Mouse (Mus musculus): ENCODE results near the gene Traf5. TPM values are rescaled to one million over a fixed set of nuclear protein-coding genes. Genes with fewer than 3 reads are reported as not detected.

Traf5 gene
- polyA plus RNA-seq, 1 experiment from 2014 or later, result 1.8 TPM

DNA sequence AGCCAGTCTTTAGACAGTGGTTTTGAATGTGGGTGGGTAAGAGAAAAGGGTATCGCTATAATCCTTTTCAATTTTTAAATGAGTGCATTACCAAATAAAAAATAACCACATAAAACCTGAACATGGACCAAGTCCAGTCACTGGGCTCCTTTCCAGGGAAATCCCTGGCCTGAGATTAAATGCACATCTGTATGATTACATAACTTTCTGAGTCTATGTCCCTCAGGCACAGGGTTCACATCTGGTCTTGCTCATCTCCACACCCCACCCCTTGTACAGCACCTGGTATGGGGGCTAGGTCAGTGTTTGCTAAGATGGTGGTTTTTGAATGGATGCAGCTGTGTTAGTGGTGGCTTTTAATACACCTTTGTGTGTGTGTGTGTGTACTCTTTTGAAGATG, 19.9 kb downstream of the Traf5 start:
- 89% methylated on average over 1 of the region's 1 CpGs for WGBS
- Histone ChIP-seq H3K4me2 (no peak overlapping the region), H3K9me3 (no peaks in the 10 kb centered on the region), H3K36me3 (replicated peaks) (no peaks in the 10 kb centered on the region), H3K27me3 (replicated peaks) (no peaks in the 10 kb centered on the region), H3K4me1 (no peaks in the 10 kb centered on the region), H3K27ac (no peak overlapping the region), H3K9ac (no peak overlapping the region), H3K4me3 (no peak overlapping the region)
- no peak for ATAC-seq (replicated peaks)

DNA sequence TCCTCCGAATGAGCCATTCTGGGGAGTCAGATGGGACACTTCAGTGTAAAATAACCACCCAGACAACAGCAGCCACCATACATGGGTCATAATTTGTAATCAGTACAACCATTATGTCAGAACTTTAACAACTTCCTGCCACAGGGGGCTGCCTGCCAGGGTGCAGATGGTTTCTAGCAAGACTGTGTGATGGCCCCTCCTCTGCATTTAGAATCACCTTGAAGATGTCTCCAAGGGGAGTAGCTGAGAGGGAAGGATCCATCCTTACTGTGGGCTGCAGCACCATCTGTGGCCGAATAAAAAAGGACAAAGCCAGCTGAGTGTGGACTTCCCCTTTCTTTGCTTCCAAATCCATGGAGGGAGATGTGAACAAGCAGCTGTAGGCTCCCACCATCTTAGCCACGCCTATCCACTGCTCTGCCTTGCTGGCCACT, 21.7 kb downstream of the Traf5 start:
- no peak for ATAC-seq (replicated peaks)
- Histone ChIP-seq H3K9ac (no peak overlapping the region), H3K36me3 (replicated peaks) (no peaks in the 10 kb centered on the region), H3K4me3 (no peak overlapping the region), H3K4me2 (no peak overlapping the region), H3K27ac (no peak overlapping the region), H3K9me3 (no peaks in the 10 kb centered on the region), H3K4me1 (no peaks in the 10 kb centered on the region), H3K27me3 (replicated peaks) (no peaks in the 10 kb centered on the region)
- WGBS, result 62% methylated on average over 3 of the region's 3 CpGs

DNA sequence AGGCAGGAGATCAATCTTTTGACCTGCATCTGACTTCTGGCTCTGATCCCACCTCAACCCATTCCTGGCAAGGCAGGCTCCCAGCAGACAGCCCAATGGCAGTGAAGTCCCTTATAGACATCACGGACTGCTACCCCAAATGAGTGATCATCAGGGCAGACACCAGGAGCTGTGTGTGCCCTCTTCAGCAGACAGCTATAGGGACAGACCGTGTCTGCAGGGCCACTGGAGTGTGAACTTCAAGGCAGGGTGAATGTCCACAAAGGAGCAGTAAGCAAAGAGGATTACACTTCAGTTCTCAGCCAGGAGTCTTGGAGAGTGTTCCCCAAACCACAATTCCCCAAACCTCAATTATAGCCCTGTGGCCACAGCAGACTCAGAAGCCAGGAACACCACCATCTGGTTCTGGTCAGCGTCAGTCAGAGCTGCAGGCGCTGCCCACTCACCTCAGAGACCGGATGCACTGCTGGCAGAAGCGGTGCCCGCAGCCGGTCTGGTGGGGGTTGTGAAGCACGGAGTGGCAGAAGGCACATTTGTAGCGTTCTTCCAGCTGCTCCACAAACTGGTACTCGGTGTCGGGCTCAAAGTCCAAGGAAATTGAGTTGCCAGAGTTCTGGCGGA, 22.3 kb downstream of the Traf5 start:
- Histone ChIP-seq H3K9ac (no peak overlapping the region), H3K27me3 (replicated peaks) (no peaks in the 10 kb centered on the region), H3K9me3 (no peaks in the 10 kb centered on the region), H3K4me3 (no peak overlapping the region), H3K4me1 (no peaks in the 10 kb centered on the region), H3K27ac (no peak overlapping the region), H3K4me2 (no peak overlapping the region), H3K36me3 (replicated peaks) (no peaks in the 10 kb centered on the region)
- 55% methylated on average over 13 of the region's 13 CpGs for WGBS
- ATAC-seq (replicated peaks), result no peak

GRCm38 (mm10) chr1:192068188-192068587, 24.2 kb downstream of the Traf5 start:
- no peak overlapping the region for H3K4me3 ChIP-seq
- no peaks in the 10 kb centered on the region for H3K27me3 ChIP-seq (replicated peaks)
- no peaks in the 10 kb centered on the region for H3K4me1 ChIP-seq
- 69% methylated on average over 2 of the region's 2 CpGs for WGBS
- no peak overlapping the region for H3K27ac ChIP-seq
- H3K4me2 ChIP-seq, result no peak overlapping the region
- H3K36me3 ChIP-seq (replicated peaks), result no peaks in the 10 kb centered on the region
- no peak overlapping the region for H3K9ac ChIP-seq
- ATAC-seq (replicated peaks), result no peak
- no peaks in the 10 kb centered on the region for H3K9me3 ChIP-seq

DNA sequence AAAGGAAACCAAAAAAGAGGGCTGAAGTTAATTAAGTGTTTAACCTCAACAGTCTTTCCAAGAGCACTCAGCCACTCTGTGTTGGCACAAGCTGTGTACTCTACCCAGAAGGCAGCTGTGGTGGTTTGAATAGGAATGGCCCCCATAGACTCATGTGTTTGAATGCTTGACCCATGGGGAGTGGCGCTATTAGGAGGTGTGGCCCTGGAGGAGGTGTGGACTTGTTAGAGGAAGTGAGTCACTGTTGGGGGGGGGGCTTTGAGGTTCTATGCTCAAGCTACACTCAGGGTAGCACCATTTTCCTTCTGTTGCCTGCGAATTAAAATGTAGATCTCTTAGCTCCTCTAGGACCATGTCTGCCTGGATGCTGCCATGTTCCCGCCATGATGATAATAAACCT, 25.4 kb downstream of the Traf5 start:
- WGBS, result 89% methylated on average over 3 of the region's 3 CpGs
- H3K27ac ChIP-seq, result no peak overlapping the region
- H3K4me1 ChIP-seq, result no peaks in the 10 kb centered on the region

DNA sequence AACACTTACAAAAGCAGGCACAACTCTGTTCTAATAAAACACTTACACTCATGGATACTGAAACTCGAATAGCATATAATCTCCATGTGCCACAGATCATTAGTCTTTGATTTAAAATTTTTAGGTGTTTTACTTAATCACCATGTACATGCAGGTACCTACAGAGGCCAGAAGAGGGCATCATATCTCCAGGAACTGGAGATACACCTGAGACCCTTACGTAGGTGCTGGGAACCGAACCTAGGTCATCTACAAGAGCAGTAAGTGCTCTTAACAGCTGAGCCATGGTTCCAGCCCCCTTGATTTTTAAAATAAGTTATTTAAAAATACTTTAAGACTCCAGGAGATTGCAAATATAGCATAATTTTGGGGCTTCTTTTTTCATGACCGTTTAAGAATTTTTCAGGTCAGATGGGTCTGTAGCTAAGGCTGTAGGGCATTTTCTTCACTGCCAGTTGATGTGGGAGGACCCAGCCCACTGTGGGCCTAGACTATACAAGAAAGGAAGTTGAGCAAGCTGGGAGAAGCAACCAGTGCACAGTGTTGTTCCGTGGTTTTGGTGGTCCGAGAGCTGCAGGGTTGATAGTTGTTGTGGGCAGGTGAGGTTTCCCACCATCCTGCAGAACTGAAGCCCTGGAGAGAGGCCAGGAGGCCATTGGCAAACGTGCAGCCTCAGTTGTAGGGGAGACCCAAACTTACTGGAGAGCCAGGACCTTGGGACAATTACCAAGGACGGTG, 29.0 kb downstream of the Traf5 start:
- Histone ChIP-seq H3K27me3 (replicated peaks) (no peaks in the 10 kb centered on the region), H3K4me3 (no peak overlapping the region), H3K27ac (no peak overlapping the region), H3K36me3 (replicated peaks) (no peaks in the 10 kb centered on the region), H3K4me1 (no peaks in the 10 kb centered on the region), H3K9me3 (no peaks in the 10 kb centered on the region), H3K9ac (no peak overlapping the region), H3K4me2 (no peak overlapping the region)
- no peak for ATAC-seq (replicated peaks)
- WGBS, result 88% methylated on average over 8 of the region's 8 CpGs

More for the DNA sequence above, 25.4 kb downstream of the Traf5 start:
- Histone ChIP-seq H3K9me3 (no peaks in the 10 kb centered on the region), H3K36me3 (replicated peaks) (no peaks in the 10 kb centered on the region), H3K9ac (no peak overlapping the region), H3K27me3 (replicated peaks) (no peaks in the 10 kb centered on the region), H3K4me3 (no peak overlapping the region), H3K4me2 (no peak overlapping the region)
- ATAC-seq (replicated peaks), result no peak

DNA sequence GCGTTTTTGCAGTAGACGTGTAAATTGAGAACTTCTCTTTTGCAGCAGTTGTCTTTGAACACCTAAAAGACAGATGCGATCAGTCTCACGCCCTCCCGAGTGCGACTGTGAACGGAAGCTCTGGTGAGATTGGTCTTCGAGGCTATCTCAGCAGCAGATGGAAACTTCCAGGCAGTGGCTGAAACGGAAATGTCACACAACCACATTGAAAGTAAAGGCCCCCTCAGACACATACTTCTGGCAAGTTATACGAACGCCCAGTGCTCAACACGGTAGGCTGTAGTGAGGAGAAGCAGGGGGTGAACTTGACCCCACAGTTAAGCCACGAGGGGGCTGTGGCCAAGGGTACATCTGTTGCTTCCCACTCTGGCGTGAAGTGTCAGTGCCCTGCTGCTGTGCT, 29.7 kb downstream of the Traf5 start:
- no peaks in the 10 kb centered on the region for H3K9me3 ChIP-seq
- no peak overlapping the region for H3K4me2 ChIP-seq
- no peaks in the 10 kb centered on the region for H3K4me1 ChIP-seq
- no peak overlapping the region for H3K27ac ChIP-seq
- no peak for ATAC-seq (replicated peaks)
- no peak overlapping the region for H3K9ac ChIP-seq
- H3K27me3 ChIP-seq (replicated peaks), result no peaks in the 10 kb centered on the region
- H3K4me3 ChIP-seq, result no peak overlapping the region
- 94% methylated on average over 14 of the region's 14 CpGs for WGBS
- H3K36me3 ChIP-seq (replicated peaks), result no peaks in the 10 kb centered on the region

DNA sequence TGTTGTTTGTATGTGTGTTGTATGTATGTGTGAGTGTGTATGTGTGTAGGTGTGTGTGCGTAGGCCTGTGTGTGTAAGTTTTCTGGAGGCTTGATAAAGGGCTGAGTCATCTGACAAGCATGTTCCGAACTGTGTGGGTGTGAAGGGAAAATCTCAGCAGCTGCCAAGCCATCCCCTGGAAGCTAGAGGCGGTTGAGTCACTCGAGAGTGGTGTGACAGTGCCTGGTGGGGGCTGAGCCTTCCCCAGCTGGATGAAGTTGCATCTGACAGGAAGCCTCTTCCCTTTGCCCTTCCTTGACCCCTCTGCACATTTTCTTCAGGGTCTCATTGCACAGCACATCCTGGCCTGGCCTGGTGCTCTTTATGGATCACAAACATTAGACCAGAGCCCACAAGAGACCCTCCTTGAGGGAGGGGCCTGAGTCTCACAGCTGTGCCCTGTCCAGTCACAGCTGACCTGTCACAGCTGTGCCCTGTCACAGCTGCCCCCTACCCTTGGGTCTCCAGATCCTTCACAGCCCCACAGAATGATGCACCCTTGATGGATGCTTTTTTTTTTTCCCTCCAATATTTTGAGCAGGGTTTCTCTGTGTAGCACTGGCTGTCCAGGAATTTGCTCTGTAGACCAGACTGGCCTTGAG, 30.6 kb downstream of the Traf5 start:
- ATAC-seq (replicated peaks), result no peak
- WGBS, result 86% methylated on average over 4 of the region's 4 CpGs
- no peak overlapping the region for H3K4me2 ChIP-seq

DNA sequence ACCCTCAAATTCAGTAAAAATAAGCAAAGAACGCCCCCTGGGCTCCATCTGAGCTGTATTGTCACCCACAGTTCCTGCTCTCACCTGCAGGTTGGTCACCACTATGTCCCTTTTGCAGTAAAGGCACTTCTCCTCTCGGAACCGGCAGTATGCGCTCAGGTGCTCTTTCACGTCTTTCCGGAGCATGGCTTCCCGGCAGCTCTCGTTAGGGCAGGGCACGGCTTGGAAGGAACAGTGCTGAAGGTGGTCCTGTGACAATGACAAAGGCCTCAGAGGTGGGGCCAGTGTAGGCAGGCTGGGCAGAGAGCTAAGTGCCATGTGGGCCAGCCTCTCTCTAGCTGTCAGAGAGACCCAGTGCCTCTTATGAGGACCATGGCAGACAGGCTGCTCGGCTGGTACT, 33.4 kb downstream of the Traf5 start:
- Histone ChIP-seq H3K36me3 (replicated peaks) (no peaks in the 10 kb centered on the region), H3K27me3 (replicated peaks) (no peaks in the 10 kb centered on the region), H3K9me3 (no peaks in the 10 kb centered on the region), H3K4me2 (no peak overlapping the region), H3K27ac (no peak overlapping the region), H3K4me1 (no peaks in the 10 kb centered on the region), H3K9ac (no peak overlapping the region), H3K4me3 (no peak overlapping the region)
- WGBS, result 79% methylated on average over 10 of the region's 10 CpGs
- ATAC-seq (replicated peaks), result no peak

More for the DNA sequence above, 30.6 kb downstream of the Traf5 start:
- Histone ChIP-seq H3K9ac (no peak overlapping the region), H3K4me3 (no peak overlapping the region), H3K4me1 (no peaks in the 10 kb centered on the region), H3K36me3 (replicated peaks) (no peaks in the 10 kb centered on the region), H3K27me3 (replicated peaks) (no peaks in the 10 kb centered on the region), H3K27ac (no peak overlapping the region), H3K9me3 (no peaks in the 10 kb centered on the region)

GRCm38 (mm10) chr1:192053726-192054125, 38.6 kb downstream of the Traf5 start:
- Histone ChIP-seq H3K4me3 (no peak overlapping the region), H3K27ac (no peak overlapping the region), H3K27me3 (replicated peaks) (no peaks in the 10 kb centered on the region), H3K9ac (no peak overlapping the region), H3K9me3 (no peaks in the 10 kb centered on the region), H3K4me2 (no peak overlapping the region), H3K4me1 (no peaks in the 10 kb centered on the region), H3K36me3 (replicated peaks) (no peaks in the 10 kb centered on the region)
- 72% methylated on average over 3 of the region's 3 CpGs for WGBS
- ATAC-seq (replicated peaks), result no peak

DNA sequence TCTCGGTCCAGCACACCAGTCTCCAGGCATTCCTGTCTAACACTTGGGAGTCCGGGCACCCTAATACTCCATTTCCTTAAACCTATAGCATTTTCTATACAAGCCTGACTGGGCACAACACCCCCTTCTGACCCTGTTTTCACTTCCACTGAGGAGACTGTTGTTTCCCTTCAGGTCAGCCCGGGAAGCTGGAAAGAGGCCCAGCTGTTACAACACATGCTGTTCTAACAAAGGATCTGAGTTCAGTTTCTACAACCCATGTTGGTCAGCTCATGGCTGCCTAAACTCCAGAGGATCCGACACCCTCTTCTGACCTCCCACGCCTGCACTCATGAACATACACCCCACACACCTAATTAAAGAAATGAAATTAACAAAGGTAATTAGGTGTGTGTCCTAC, 39.4 kb downstream of the Traf5 start:
- Histone ChIP-seq H3K36me3 (replicated peaks) (no peaks in the 10 kb centered on the region), H3K4me3 (no peak overlapping the region), H3K4me2 (no peak overlapping the region), H3K9me3 (no peaks in the 10 kb centered on the region), H3K4me1 (no peaks in the 10 kb centered on the region), H3K27me3 (replicated peaks) (no peaks in the 10 kb centered on the region), H3K27ac (no peak overlapping the region), H3K9ac (no peak overlapping the region)
- WGBS, result 88% methylated on average over 5 of the region's 5 CpGs
- no peak for ATAC-seq (replicated peaks)

DNA sequence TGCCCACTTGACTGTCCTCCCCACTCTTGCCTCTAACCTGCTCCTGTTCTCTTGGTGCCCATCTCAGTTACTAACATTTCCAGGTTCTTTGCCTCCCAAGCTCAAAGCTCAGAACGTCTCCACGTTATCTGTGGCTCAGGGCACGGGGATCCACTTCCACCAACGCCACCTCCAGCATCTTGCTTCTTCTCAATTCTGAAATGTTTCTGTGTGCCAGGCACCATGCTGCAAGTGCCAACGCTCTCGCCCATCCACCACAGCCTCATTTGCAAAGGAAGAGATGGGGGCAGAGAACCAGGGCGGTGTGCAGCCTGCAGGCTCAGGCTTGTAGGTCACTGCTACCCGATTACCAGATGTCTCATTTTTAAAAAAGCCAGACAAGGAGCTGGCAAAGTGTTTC, 39.9 kb downstream of the Traf5 start:
- H3K4me1 ChIP-seq, result no peaks in the 10 kb centered on the region
- WGBS, result 93% methylated on average over 8 of the region's 8 CpGs
- no peak for ATAC-seq (replicated peaks)
- H3K27ac ChIP-seq, result no peak overlapping the region
- H3K4me3 ChIP-seq, result no peak overlapping the region
- H3K36me3 ChIP-seq (replicated peaks), result no peaks in the 10 kb centered on the region
- H3K4me2 ChIP-seq, result no peak overlapping the region
- no peaks in the 10 kb centered on the region for H3K9me3 ChIP-seq
- H3K9ac ChIP-seq, result no peak overlapping the region
- no peaks in the 10 kb centered on the region for H3K27me3 ChIP-seq (replicated peaks)

DNA sequence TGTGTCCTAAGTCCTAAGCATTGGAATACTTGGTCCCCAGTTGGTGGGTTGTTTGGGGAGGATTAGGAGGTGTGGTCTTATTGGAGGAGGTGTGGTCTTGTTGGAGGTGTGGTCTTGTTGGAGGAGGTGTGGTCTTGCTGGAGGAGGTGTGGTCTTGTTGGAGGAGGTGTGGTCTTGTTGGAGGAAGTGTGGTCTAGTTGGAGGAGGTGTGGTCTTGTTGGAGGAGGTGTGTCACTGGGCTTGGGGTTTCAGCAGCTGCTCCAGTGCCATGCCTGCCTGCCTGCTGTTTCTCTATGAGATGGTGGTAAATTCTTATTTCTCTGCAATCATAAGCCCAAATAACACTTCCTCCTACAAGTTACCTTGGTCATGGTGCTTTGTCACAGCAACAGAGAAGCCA, 93.3 kb downstream of the Traf5 start:
- Histone ChIP-seq H3K9ac (no peak overlapping the region), H3K9me3 (no peaks in the 10 kb centered on the region), H3K36me3 (replicated peaks) (no peaks in the 10 kb centered on the region), H3K27me3 (replicated peaks) (no peaks in the 10 kb centered on the region), H3K4me1 (no peaks in the 10 kb centered on the region), H3K4me3 (no peak overlapping the region), H3K4me2 (no peak overlapping the region), H3K27ac (no peak overlapping the region)
- no peak for ATAC-seq (replicated peaks)

Data from midbrain, embryonic 15.5 days (tissue).